In genomic region chr17:24722220-24722924, GRCm38 (mm10) we compare ENCODE assay signal across 8 mouse cellular contexts. TPM values are rescaled to one million over a fixed set of nuclear protein-coding genes. Genes with fewer than 3 reads are reported as not detected.
DNase-seq lines count a peak whose midpoint lies in the region; ATAC-seq and TF ChIP-seq lines count a peak whose summit lies in the region.

No protein-coding gene starts in this region.

- no peak for ATAC-seq in kidney, embryonic 14.5 days (ENCODE audit: low FRiP score, low TSS enrichment)
- no peak for ATAC-seq in intestine, embryonic 15.5 days
- ATAC-seq in monocyte, adult 5-6 weeks (replicated peaks; ENCODE audit: insufficient number of reproducible peaks, low FRiP score, low TSS enrichment, poor library complexity, severe bottlenecking): no peak

- H3K27me3 ChIP-seq in kidney, embryonic 14.5 days (ENCODE audit: control insufficient read depth, insufficient read depth, low read length): no peaks in the 10 kb centered on the region
- H3K27me3 ChIP-seq in intestine, embryonic 15.5 days (replicated peaks): no peaks in the 10 kb centered on the region

- DNase-seq in kidney, postnatal 4 days: no peak
- peak; percentile 40 for DNase-seq in naive thymus-derived CD4-positive, alpha-beta T cell, adult 2 months (ENCODE audit: low read depth)
- DNase-seq in right cerebral cortex, postnatal 4 days: no peak
- no peak for DNase-seq in cerebellum, adult 8-10 months

- peaks cover 20% of the 10 kb centered on the region for H3K36me3 ChIP-seq in kidney, embryonic 14.5 days (ENCODE audit: control insufficient read depth, insufficient read depth, low read length)
- peaks cover 21% of the 10 kb centered on the region for H3K36me3 ChIP-seq in intestine, embryonic 15.5 days

- H3K27ac ChIP-seq in kidney, embryonic 14.5 days (ENCODE audit: low read depth, low read length): no peak overlapping the region
- no peak overlapping the region for H3K27ac ChIP-seq in cortical plate, adult 2 months (ENCODE audit: insufficient read depth, low read length)
- 0 out of 2 replicates have a peak overlapping the region, but pooled peaks have one; percentile 72 for H3K27ac ChIP-seq in intestine, embryonic 15.5 days

- H3K9me3 ChIP-seq in kidney, embryonic 14.5 days (ENCODE audit: control insufficient read depth, low read length): no peaks in the 10 kb centered on the region
- no peaks in the 10 kb centered on the region for H3K9me3 ChIP-seq in intestine, embryonic 15.5 days

- WGBS in kidney, embryonic 14.5 days: 39% methylated on average over 13 of the region's 13 CpGs
- WGBS in intestine, embryonic 15.5 days: 29% methylated on average over 13 of the region's 13 CpGs

- H3K4me2 ChIP-seq in kidney, embryonic 14.5 days (replicated peaks; ENCODE audit: low read depth, low read length): peak overlapping the region; percentile 78
- H3K4me2 ChIP-seq in intestine, embryonic 15.5 days (replicated peaks): peak overlapping the region; percentile 71

- peak overlapping the region; percentile 86; the same call in 1 of the 2 replicates for H3K9ac ChIP-seq in kidney, embryonic 14.5 days (ENCODE audit: low read depth, low read length)
- H3K9ac ChIP-seq in intestine, embryonic 15.5 days: peak overlapping the region; percentile 32; the same call in 1 of the 2 replicates

- no peak for TF ChIP-seq CTCF in cortical plate, adult 2 months (IDR thresholded peaks at IDR 0.05; ENCODE audit: extremely low read depth, insufficient read depth, low read length)

- 0 out of 2 replicates have a peak, but pooled peaks have one; percentile 1 for TF ChIP-seq POLR2A in cortical plate, adult 2 months (IDR thresholded peaks at IDR 0.05; ENCODE audit: extremely low read depth, insufficient read depth, low read length)

- H3K4me3 ChIP-seq in kidney, embryonic 14.5 days (ENCODE audit: low read length): peak overlapping the region; percentile 90
- H3K4me3 ChIP-seq in cortical plate, adult 2 months (ENCODE audit: insufficient read depth, low read length): no peak overlapping the region
- peak overlapping the region; percentile 24 for H3K4me3 ChIP-seq in intestine, embryonic 15.5 days (replicated peaks)

- peaks cover 8% of the 10 kb centered on the region for H3K4me1 ChIP-seq in kidney, embryonic 14.5 days (ENCODE audit: control insufficient read depth, insufficient read depth, low read length)
- H3K4me1 ChIP-seq in cortical plate, adult 2 months (ENCODE audit: control insufficient read depth, insufficient read depth, low read length): peaks cover 5% of the 10 kb centered on the region; the same call in 1 of the 2 replicates
- H3K4me1 ChIP-seq in intestine, embryonic 15.5 days (replicated peaks): peaks cover 23% of the 10 kb centered on the region

RNA-seq across cellular contexts. Expression of gene Ndufb10, which starts 1.9 kb away (rescaled TPM):
- 225 and 229 TPM in 2 replicates for polyA plus RNA-seq in kidney, embryonic 14.5 days (2014; fragmentation: Nextera tagmentation; extraction: Ambion mirVana)
- 428 and 431 TPM in 2 replicates for polyA plus RNA-seq in cortical plate, adult 2 months (2012; rRNA removed)
- 303 and 319 TPM in 2 replicates for polyA plus RNA-seq in intestine, embryonic 15.5 days (2015; fragmentation: Nextera tagmentation; extraction: Ambion mirVana)
- total RNA-seq in monocyte, adult 5-6 weeks (2017): 144 to 243 TPM (median 228 TPM) in 3 replicates

RNA-seq across cellular contexts. Expression of gene Rps2, which starts 4.5 kb away (rescaled TPM):
- polyA plus RNA-seq in kidney, embryonic 14.5 days (2014; fragmentation: Nextera tagmentation; extraction: Ambion mirVana): 1,741 and 1,827 TPM in 2 replicates
- 980 and 1,011 TPM in 2 replicates for polyA plus RNA-seq in cortical plate, adult 2 months (2012; rRNA removed)
- 1,514 and 1,667 TPM in 2 replicates for polyA plus RNA-seq in intestine, embryonic 15.5 days (2015; fragmentation: Nextera tagmentation; extraction: Ambion mirVana)
- 428 to 669 TPM (median 533 TPM) in 3 replicates for total RNA-seq in monocyte, adult 5-6 weeks (2017)

RNA-seq across cellular contexts. Expression of gene Rnf151, which starts 4.5 kb away (rescaled TPM):
- polyA plus RNA-seq in kidney, embryonic 14.5 days (2014; fragmentation: Nextera tagmentation; extraction: Ambion mirVana): 0.62 TPM in 1 of 2 replicates, not detected in the other
- 0.32 and 0.33 TPM in 2 replicates for polyA plus RNA-seq in cortical plate, adult 2 months (2012; rRNA removed)
- 0.11 and 0.19 TPM in 2 replicates for polyA plus RNA-seq in intestine, embryonic 15.5 days (2015; fragmentation: Nextera tagmentation; extraction: Ambion mirVana)
- 2.8 TPM in 1 of 3 replicates, not detected in the others for total RNA-seq in monocyte, adult 5-6 weeks (2017)

RNA-seq across cellular contexts. Expression of gene Rpl3l, which starts 5.2 kb away (rescaled TPM):
- not detected in 2 replicates for polyA plus RNA-seq in kidney, embryonic 14.5 days (2014; fragmentation: Nextera tagmentation; extraction: Ambion mirVana)
- polyA plus RNA-seq in cortical plate, adult 2 months (2012; rRNA removed): 0.48 and 0.57 TPM in 2 replicates
- polyA plus RNA-seq in intestine, embryonic 15.5 days (2015; fragmentation: Nextera tagmentation; extraction: Ambion mirVana): not detected in 2 replicates
- 4.7 to 14.6 TPM (median 10.2 TPM) in 3 replicates for total RNA-seq in monocyte, adult 5-6 weeks (2017)

RNA-seq across cellular contexts. Expression of gene Msrb1, which starts 14.1 kb away (rescaled TPM):
- 35.2 and 39.0 TPM in 2 replicates for polyA plus RNA-seq in kidney, embryonic 14.5 days (2014; fragmentation: Nextera tagmentation; extraction: Ambion mirVana)
- polyA plus RNA-seq in cortical plate, adult 2 months (2012; rRNA removed): 47.3 and 53.0 TPM in 2 replicates
- polyA plus RNA-seq in intestine, embryonic 15.5 days (2015; fragmentation: Nextera tagmentation; extraction: Ambion mirVana): 32.4 and 33.9 TPM in 2 replicates
- 248 to 361 TPM (median 344 TPM) in 3 replicates for total RNA-seq in monocyte, adult 5-6 weeks (2017)
